Mouse (Mus musculus) embryonic facial prominence, embryonic 11.5 days (tissue): Measurements from ENCODE around the gene Hspa1b. TPM values are rescaled to one million over a fixed set of nuclear protein-coding genes. Genes with fewer than 3 reads are reported as not detected.

ENCODE experiments used
- ATAC-seq: fragments of 200-750 bp; cut with Nextera tagmentation; replicated peaks from 2 replicates; pipeline ENCODE4 v1.8.0; 2017; ENCODE audit warnings: low read depth; ENCODE audit not compliant: insufficient number of reproducible peaks, low FRiP score, low TSS enrichment
- DNase-seq: peaks from one replicate; pipeline ENCODE4 v3.0.0-alpha.2; 2015; ENCODE audit warnings: low spot score
- H3K27ac ChIP-seq: fragments of 300-500 bp; sonication (generic); replicated peaks from 2 replicates; pipeline ENCODE4 v1.5.1; 2014; ENCODE audit warnings: mild to moderate bottlenecking, low read depth, low read length, control low read depth
- H3K27me3 ChIP-seq: fragments of 300-500 bp; sonication (generic); 2 replicates; pipeline ENCODE4 v1.6.1; 2014; ENCODE audit warnings: mild to moderate bottlenecking, low read length, moderate library complexity, mixed read lengths; ENCODE audit not compliant: control insufficient read depth, insufficient read depth
- H3K36me3 ChIP-seq: fragments of 300-500 bp; sonication (generic); replicated peaks from 2 replicates; pipeline ENCODE4 v1.6.1; 2014; ENCODE audit warnings: low read depth, mild to moderate bottlenecking, low read length, moderate library complexity, mixed read lengths; ENCODE audit not compliant: control insufficient read depth, insufficient read depth
- H3K4me1 ChIP-seq: fragments of 300-500 bp; sonication (generic); 2 replicates; pipeline ENCODE4 v1.6.1; 2014; ENCODE audit warnings: low read length, mixed read lengths; ENCODE audit not compliant: control insufficient read depth, insufficient read depth
- H3K4me2 ChIP-seq: fragments of 300-500 bp; sonication (generic); 2 replicates; pipeline ENCODE4 v1.6.1; 2014; ENCODE audit warnings: low read depth, mild to moderate bottlenecking, control low read depth, low read length, moderate library complexity
- H3K4me3 ChIP-seq: fragments of 300-500 bp; sonication (generic); 2 replicates; pipeline ENCODE4 v1.5.1; 2014; ENCODE audit warnings: low read depth, low read length, control low read depth
- H3K9ac ChIP-seq: fragments of 300-500 bp; sonication (generic); replicated peaks from 2 replicates; pipeline ENCODE4 v1.6.1; 2014; ENCODE audit warnings: mild to moderate bottlenecking, control low read depth, low read length
- H3K9me3 ChIP-seq: fragments of 300-500 bp; sonication (generic); replicated peaks from 2 replicates; pipeline ENCODE4 v1.6.1; 2016; ENCODE audit warnings: mild to moderate bottlenecking, low read length, inconsistent platforms, mixed read lengths; ENCODE audit not compliant: control insufficient read depth
- WGBS: fragments of 180-500 bp; shearing (Covaris S2); extraction: QIAGEN DNeasy Blood & Tissue Kit; methylation state at CpG from one replicate; pipeline ENCODE4 v1.1.7; 2014; 5-methylcytosine and 5-hydroxymethylcytosine counted together
- polyA plus RNA-seq: library from polyadenylated mRNA; unstranded; fragments of >200 nt; fragmentation: Nextera tagmentation; extraction: Ambion mirVana; gene quantifications from 2 replicates; pipeline ENCODE4 v1.2.1, GENCODE M21; 2014

Gene Hspa1b
- polyA plus RNA-seq, 1 experiment from 2014 or later: 0.21 TPM

DNA sequence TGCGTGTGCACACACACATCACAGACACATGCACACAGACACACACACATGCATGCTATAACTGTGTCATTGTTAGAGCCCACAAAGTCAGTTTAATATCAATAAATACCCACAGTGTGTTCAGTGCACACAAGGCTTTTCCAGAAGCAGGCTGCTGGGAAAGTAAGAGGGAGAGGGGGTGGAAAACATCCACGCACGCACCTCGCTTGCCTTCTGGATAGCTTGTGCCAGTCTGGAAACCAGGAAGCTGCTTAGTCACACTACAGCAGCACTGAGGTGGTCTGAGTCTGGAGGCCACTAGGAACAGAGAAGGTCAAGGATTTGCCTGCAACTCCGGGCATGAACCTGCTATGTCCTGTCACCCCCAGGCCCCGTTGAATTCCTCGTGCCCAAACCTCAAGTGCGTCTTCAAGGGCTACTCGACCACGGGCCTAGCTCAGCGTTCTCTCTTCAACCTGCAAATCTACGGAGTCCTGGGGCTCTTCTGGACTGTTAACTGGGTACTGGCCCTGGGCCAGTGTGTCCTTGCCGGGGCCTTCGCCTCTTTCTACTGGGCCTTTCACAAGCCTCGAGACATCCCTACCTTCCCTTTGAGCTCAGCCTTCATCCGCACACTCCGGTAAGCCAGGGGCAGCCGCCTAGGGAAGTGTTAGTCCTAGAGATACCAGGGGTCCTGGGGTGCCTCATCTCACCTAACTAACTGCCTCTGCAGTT is 31.6 kb downstream of the Hspa1b start:
- DNase-seq (no peak), ATAC-seq (no peak)
- no peaks in the 10 kb centered on the region for H3K9me3 ChIP-seq
- WGBS: 85% methylated on average over 18 of the region's 18 CpGs
- H3K4me2 ChIP-seq: no peak overlapping the region
- H3K4me1 ChIP-seq: no peaks in the 10 kb centered on the region; the same call in 1 of the 2 replicates
- no peak overlapping the region for H3K4me3 ChIP-seq
- H3K27ac ChIP-seq: no peak overlapping the region
- H3K9ac ChIP-seq: no peak overlapping the region
- no peaks in the 10 kb centered on the region for H3K27me3 ChIP-seq
- no peaks in the 10 kb centered on the region for H3K36me3 ChIP-seq

DNA sequence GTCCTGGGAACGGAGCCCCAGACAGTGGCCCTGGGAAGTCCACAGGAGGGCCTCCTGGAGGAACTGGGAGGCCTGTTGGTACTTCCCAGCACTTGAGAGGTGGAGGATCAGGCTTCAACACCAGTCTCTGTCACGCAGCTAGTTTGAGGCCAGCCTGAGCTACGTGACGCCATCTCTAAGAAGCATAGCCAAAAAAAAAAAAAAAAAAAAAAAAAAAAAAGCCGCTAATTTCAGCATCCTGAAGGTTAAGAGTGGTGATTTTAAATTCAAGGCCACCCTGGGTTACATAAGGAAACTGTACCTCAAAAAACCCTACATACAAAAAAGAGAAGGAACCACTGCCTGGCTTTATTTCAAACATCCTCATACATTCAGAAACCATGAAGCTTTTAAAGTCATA is 34.8 kb downstream of the Hspa1b start:
- H3K27me3 ChIP-seq: no peaks in the 10 kb centered on the region
- H3K4me3 ChIP-seq: no peak overlapping the region
- H3K9me3 ChIP-seq: no peaks in the 10 kb centered on the region
- no peak overlapping the region for H3K9ac ChIP-seq
- no peak overlapping the region for H3K27ac ChIP-seq
- no peaks in the 10 kb centered on the region for H3K4me1 ChIP-seq
- DNase-seq (no peak), ATAC-seq (no peak)
- no peaks in the 10 kb centered on the region for H3K36me3 ChIP-seq
- H3K4me2 ChIP-seq: no peak overlapping the region
- WGBS: 76% methylated on average over 4 of the region's 5 CpGs

DNA sequence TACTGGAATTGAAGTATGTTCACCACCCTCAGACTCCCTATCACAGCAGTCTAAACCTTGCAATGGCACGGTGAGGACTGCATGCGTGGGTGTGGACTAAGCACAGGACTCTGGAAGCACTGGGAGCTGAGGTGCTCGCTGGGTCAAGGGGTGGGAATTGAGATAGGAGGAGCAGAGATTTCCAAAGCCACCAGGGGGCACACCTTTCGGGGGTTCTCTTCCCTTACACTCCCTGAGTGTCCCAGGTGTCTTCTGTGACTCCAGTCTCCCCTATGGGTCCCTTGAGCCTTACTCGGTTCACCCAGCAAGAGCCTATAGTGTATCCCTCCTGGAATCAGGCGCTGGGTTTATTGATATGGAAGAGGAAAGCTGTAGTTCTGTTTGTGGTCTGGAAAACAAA is 36.1 kb downstream of the Hspa1b start:
- Histone ChIP-seq H3K4me1 (no peaks in the 10 kb centered on the region), H3K27ac (no peak overlapping the region), H3K4me3 (no peak overlapping the region), H3K9me3 (no peaks in the 10 kb centered on the region), H3K4me2 (no peak overlapping the region), H3K27me3 (no peaks in the 10 kb centered on the region), H3K36me3 (no peaks in the 10 kb centered on the region), H3K9ac (no peak overlapping the region)
- WGBS: 48% methylated on average over 6 of the region's 6 CpGs
- DNase-seq (no peak), ATAC-seq (no peak)

DNA sequence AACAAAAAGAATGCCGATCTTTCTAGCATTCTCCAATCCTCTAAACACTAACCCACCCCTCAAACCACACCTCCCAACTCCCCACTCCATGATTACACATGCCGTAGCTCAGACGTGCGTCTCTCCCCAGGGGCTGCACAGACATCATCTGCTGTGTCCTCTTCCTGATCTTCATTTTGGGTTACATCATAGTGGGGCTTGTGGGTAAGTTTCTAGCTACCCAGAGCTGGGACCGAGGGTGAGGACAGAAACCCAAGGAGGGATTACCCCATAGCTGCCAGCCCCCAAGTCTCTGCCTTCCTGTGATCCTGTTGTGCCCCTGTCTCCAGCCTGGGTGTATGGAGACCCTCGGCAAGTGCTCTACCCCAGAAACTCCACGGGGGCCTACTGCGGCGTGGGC is 41.9 kb downstream of the Hspa1b start:
- 83% methylated on average over 9 of the region's 9 CpGs for WGBS
- Histone ChIP-seq H3K4me2 (no peak overlapping the region), H3K27me3 (no peaks in the 10 kb centered on the region), H3K9me3 (no peaks in the 10 kb centered on the region), H3K36me3 (peaks cover 4% of the 10 kb centered on the region), H3K27ac (no peak overlapping the region), H3K9ac (no peak overlapping the region), H3K4me3 (no peak overlapping the region), H3K4me1 (0 out of 2 replicates have a peak, but pooled peaks cover 2% of the 10 kb centered on the region)
- ATAC-seq (no peak), DNase-seq (no peak)

DNA sequence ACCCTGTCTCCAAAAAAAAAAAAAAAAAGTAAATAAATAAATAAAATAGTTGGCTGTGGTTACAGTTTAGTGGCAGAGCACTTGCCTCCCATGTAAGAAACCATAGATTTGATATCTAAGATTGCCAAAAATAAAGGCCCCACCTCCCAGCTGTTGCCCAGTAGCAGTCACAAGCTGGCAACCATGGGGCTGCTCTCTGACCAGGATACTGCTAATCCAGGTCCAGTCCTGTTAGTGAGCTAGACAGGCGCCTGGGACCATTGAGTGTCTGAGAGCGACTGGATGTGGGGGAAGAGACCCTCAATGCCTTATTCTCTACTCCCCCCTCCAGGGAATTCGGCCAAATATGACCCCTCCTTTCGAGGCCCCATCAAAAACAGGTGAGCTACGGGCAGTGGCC is 42.7 kb downstream of the Hspa1b start:
- no peak for DNase-seq
- H3K4me1 ChIP-seq: 0 out of 2 replicates have a peak, but pooled peaks cover 2% of the 10 kb centered on the region
- H3K27ac ChIP-seq: no peak overlapping the region
- H3K4me3 ChIP-seq: no peak overlapping the region
- H3K27me3 ChIP-seq: no peaks in the 10 kb centered on the region
- H3K36me3 ChIP-seq: peaks cover 6% of the 10 kb centered on the region
- no peak for ATAC-seq
- no peaks in the 10 kb centered on the region for H3K9me3 ChIP-seq
- WGBS: 84% methylated on average over 5 of the region's 5 CpGs
- H3K4me2 ChIP-seq: no peak overlapping the region
- no peak overlapping the region for H3K9ac ChIP-seq

DNA sequence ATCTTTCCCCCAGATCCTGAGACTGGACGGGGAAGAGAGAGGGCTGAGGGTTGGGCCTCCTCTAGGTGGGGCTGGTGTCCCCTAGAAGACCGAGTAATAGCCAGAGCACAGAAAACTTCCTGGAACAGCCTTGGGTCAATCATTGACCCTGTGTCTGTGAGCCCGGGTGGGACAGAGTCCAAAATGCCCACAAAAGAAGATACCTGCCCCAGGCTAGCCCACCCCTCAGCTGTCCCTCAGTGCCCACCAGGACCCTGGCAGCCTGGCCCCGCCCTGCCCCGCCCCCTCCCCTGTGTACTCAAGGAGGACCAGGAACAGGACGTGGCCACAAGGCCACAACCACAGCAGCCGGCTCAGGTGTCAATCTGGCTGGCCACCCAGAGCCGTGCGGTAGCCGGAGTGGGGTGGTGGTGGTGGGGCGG is 43.6 kb downstream of the Hspa1b start:
- 16% methylated on average over 11 of the region's 11 CpGs for WGBS
- Histone ChIP-seq H3K27me3 (no peaks in the 10 kb centered on the region), H3K4me2 (no peak overlapping the region), H3K27ac (no peak overlapping the region), H3K4me1 (0 out of 2 replicates have a peak, but pooled peaks cover 2% of the 10 kb centered on the region), H3K9ac (no peak overlapping the region), H3K4me3 (no peak overlapping the region), H3K9me3 (no peaks in the 10 kb centered on the region), H3K36me3 (peaks cover 6% of the 10 kb centered on the region)
- no peak for ATAC-seq
- peak; percentile 42 for DNase-seq

DNA sequence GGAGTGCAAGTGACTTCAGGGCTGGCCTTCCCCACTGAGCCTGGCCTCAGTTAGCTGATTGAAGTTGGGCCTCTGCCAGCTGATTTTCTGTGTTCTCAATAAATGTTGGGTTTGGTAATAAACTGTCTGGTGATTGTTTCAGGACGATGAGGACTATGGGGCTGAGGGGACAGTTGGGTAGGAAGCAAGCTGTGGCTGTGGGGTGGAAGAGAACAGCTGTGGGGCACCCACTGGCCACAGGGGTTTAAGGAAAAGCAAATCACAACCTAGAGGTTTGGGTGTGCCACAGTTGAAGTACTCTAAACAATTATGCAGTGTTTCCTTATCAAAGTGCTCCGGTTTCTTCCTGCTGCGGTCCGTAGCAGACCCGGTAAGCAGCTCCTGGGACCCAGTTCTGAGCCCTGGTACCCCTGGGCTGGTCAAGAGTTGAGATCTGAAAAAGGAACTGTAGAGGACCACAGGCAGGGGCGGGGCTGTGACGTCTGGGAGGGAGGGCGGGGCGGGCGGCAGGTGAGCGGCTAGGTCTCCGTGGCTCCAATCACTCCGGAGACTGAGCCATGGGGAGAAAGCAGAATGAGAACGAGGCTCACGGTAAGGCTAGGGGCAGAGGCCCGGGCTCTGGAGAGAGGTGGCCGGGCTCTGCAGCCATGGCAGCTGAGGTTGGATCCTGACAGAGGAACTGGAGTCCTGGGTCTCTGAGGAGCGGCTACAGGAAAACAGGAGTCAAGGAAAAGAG is 44.9 kb downstream of the Hspa1b start, which contains the start of gene Slc44a4:
TSS of gene Slc44a4 (plus strand) at position 537 of the 736 bp plus-strand sequence.
- Histone ChIP-seq H3K9ac (no peak within 1 kb of the TSS; the same call in 1 of the 2 replicates), H3K4me1 (0 out of 2 replicates have a peak, but pooled peaks cover 2% of the 10 kb centered on the region), H3K4me2 (no peak within 1 kb of the TSS), H3K9me3 (no peaks in the 10 kb centered on the region), H3K27me3 (no peaks in the 10 kb centered on the region), H3K4me3 (no peak within 1 kb of the TSS), H3K27ac (no peak within 1 kb of the TSS), H3K36me3 (peaks cover 6% of the 10 kb centered on the region)
- DNase-seq (no peak), ATAC-seq (no peak)
- 38% methylated on average over 18 of the region's 18 CpGs for WGBS

DNA sequence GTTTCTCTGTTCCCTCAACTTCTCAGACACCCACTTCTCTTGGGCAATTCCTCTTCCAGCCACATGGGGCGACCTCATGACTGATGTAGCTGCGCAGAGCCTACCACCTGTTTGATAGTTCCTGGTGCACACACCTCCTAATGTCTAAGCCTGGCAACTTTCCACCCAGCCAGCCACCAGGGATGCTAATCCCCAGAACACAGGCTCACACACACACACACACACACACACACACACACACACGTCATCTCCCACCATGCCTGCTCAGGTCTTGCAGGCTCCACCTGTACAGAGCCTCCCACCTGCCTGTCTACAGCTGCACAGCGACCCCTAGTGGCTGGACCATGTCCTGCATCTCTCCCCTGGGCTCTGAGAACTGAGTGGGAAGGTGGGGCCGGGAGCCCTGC is 47.1 kb downstream of the Hspa1b start:
- H3K36me3 ChIP-seq: peaks cover 19% of the 10 kb centered on the region
- H3K9me3 ChIP-seq: no peaks in the 10 kb centered on the region
- peak; percentile 72 for DNase-seq
- no peak overlapping the region for H3K27ac ChIP-seq
- no peaks in the 10 kb centered on the region for H3K27me3 ChIP-seq
- no peak overlapping the region for H3K9ac ChIP-seq
- H3K4me2 ChIP-seq: no peak overlapping the region
- WGBS: 53% methylated on average over 5 of the region's 5 CpGs
- ATAC-seq: peak; percentile 37; the same call in 1 of the 2 replicates
- H3K4me3 ChIP-seq: no peak overlapping the region
- 0 out of 2 replicates have a peak, but pooled peaks cover 2% of the 10 kb centered on the region for H3K4me1 ChIP-seq
